Mouse (Mus musculus) testis, adult 2 months (tissue): Measurements from ENCODE around the gene Ccr1l1.

Experiments used
- CTCF ChIP-seq: fragments of 200-500 bp; IDR thresholded peaks from 2 replicates; pipeline ENCODE4 v1.5.1; 2012; ENCODE audit warnings: low read depth, mild to moderate bottlenecking, inconsistent platforms, low read length, moderate library complexity; ENCODE audit not compliant: control insufficient read depth, insufficient read depth, insufficient replicate concordance
- POLR2A ChIP-seq: fragments of 200-500 bp; IDR thresholded peaks from 2 replicates; pipeline ENCODE4 v1.6.1; 2012; ENCODE audit warnings: low read depth, mild to moderate bottlenecking, inconsistent platforms, low read length, moderate library complexity; ENCODE audit not compliant: control insufficient read depth

DNA sequence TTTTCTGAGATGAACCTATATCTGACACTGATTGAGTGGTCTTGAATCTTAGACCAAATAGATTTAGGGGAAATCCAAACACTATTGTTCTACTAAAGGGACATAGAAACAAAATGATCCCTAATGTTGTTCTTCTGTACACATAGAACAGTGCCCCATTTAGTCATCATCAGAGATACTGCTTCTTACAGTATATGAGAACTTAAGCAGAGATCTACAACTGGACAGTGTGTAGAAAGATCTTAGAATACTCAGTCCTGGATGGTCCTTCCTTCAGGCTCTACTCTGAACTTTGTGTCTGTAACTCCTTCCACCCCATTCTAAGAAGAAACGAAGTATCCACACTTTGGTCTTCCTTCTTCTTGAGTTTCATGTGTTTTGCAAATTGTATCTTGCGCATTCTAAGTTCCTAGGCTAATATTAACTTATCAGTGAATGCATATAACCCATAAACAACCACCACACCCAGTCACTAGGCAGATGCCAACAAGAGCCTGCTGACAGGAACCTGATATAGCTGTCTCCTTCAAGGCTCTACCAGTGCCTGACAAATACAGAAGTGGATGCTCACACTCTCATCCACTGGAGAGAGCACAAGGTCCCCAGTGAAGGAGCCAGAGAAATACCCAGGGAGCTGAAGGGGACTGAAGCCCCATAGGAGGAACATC lies 36.9 kb upstream of the Ccr1l1 start:
- TF ChIP-seq POLR2A: no peak
- TF ChIP-seq CTCF: no peak
